Mouse (Mus musculus) CH12.LX (cell line): Measurements from ENCODE around the gene Acox2. TPM values are rescaled to one million over a fixed set of nuclear protein-coding genes. Genes with fewer than 3 reads are reported as not detected.

Experiments used
- DNase-seq: peaks from one replicate; pipeline ENCODE4 v3.0.0-alpha.2; 2013; ENCODE audit errors: extremely low read depth
- H3K27ac ChIP-seq: 2 replicates; pipeline ENCODE4 v1.5.1; 2012; ENCODE audit warnings: low read depth, mild to moderate bottlenecking, control low read depth, moderate library complexity; ENCODE audit not compliant: insufficient read depth
- H3K27me3 ChIP-seq: replicated peaks from 2 replicates; pipeline ENCODE3; 2012; ENCODE audit warnings: inconsistent platforms
- H3K36me3 ChIP-seq, 2 experiments: replicated peaks in 1 of 2; 2 replicates each; pipeline versions ENCODE3 to v1.6.1; 2012; ENCODE audit warnings: inconsistent platforms in 1 of 2, low read length in 1 of 2, mild to moderate bottlenecking in 1 of 2, mixed read lengths in 1 of 2, moderate library complexity in 1 of 2; ENCODE audit not compliant: control insufficient read depth in 1 of 2, insufficient read depth in 1 of 2
- H3K4me1 ChIP-seq, 2 experiments: 2 replicates each; pipeline ENCODE4 v1.6.1; 2012; ENCODE audit warnings: inconsistent platforms in 1 of 2, moderate library complexity in 1 of 2; ENCODE audit not compliant: insufficient read depth in 2 of 2, control insufficient read depth in 1 of 2
- H3K4me2 ChIP-seq: 2 replicates; pipeline ENCODE4 v1.6.1; 2012; ENCODE audit warnings: low read depth, mild to moderate bottlenecking, control low read depth; ENCODE audit not compliant: poor library complexity, insufficient read depth, severe bottlenecking
- H3K4me3 ChIP-seq, 3 experiments: fragments of 150-350 bp in 1 of 3; sonication (generic) in 1 of 3; replicated peaks in 1 of 3; 2 replicates each; pipeline versions ENCODE3 to v1.5.1; 2011 to 2012; ENCODE audit warnings: low read depth in 2 of 3, low read length in 2 of 3, mild to moderate bottlenecking in 2 of 3, moderate library complexity in 2 of 3, control low read depth in 1 of 3, improper control_type of control experiment in 1 of 3, inconsistent platforms in 1 of 3, mixed read lengths in 1 of 3; ENCODE audit not compliant: poor library complexity in 1 of 3
- H3K79me2 ChIP-seq: replicated peaks from 2 replicates; pipeline ENCODE4 v1.6.1; 2012; ENCODE audit warnings: mild to moderate bottlenecking, moderate library complexity; ENCODE audit not compliant: control insufficient read depth, poor library complexity, insufficient read depth, severe bottlenecking; ENCODE audit errors: extremely low read depth
- H3K9ac ChIP-seq: 2 replicates; pipeline ENCODE4 v1.6.1; 2012; ENCODE audit warnings: low read depth, mild to moderate bottlenecking, control low read depth, moderate library complexity; ENCODE audit not compliant: insufficient read depth
- H3K9me3 ChIP-seq: replicated peaks from 2 replicates; pipeline ENCODE3; 2012; ENCODE audit warnings: low read length, inconsistent platforms, mixed read lengths
- CHD1 ChIP-seq: IDR thresholded peaks from 2 replicates; pipeline ENCODE4 v1.6.1; 2012; ENCODE audit warnings: low read depth, low read length, improper control_type of control experiment, inconsistent platforms
- ELF1 ChIP-seq: IDR thresholded peaks from 2 replicates; pipeline ENCODE4 v1.6.1; 2014; ENCODE audit warnings: low read depth, mild to moderate bottlenecking, inconsistent platforms, low read length, improper control_type of control experiment
- GABPA ChIP-seq: IDR thresholded peaks from 2 replicates; pipeline ENCODE4 v1.6.1; 2012; ENCODE audit warnings: low read depth, low read length, improper control_type of control experiment, inconsistent platforms; ENCODE audit not compliant: insufficient replicate concordance
- HCFC1 ChIP-seq: IDR thresholded peaks from 2 replicates; pipeline ENCODE4 v1.6.1; 2012; ENCODE audit warnings: low read depth, mild to moderate bottlenecking, inconsistent platforms, low read length, improper control_type of control experiment
- IRF4 ChIP-seq: IDR thresholded peaks from 2 replicates; pipeline ENCODE4 v1.6.1; 2014; ENCODE audit warnings: low read depth, mild to moderate bottlenecking, inconsistent platforms, low read length, improper control_type of control experiment
- JUN ChIP-seq: IDR thresholded peaks from 2 replicates; pipeline ENCODE4 v1.6.1; 2011; ENCODE audit warnings: low read depth, mild to moderate bottlenecking, low read length, improper control_type of control experiment, moderate library complexity; ENCODE audit not compliant: insufficient read depth
- JUND ChIP-seq: conservative IDR thresholded peaks from 2 replicates; pipeline ENCODE4 v1.6.1; 2011; ENCODE audit warnings: low read depth, low read length, improper control_type of control experiment
- KAT2A ChIP-seq: IDR thresholded peaks from 2 replicates; pipeline ENCODE4 v1.6.1; 2012; ENCODE audit warnings: low read length, improper control_type of control experiment, inconsistent platforms; ENCODE audit not compliant: insufficient replicate concordance
- MAFK ChIP-seq: IDR thresholded peaks from 2 replicates; pipeline ENCODE4 v1.6.1; 2011; ENCODE audit warnings: low read length, improper control_type of control experiment; ENCODE audit not compliant: insufficient replicate concordance
- MAX ChIP-seq: IDR thresholded peaks from 2 replicates; pipeline ENCODE4 v1.6.1; 2011; ENCODE audit warnings: low read length, improper control_type of control experiment
- MEF2A ChIP-seq: IDR thresholded peaks from 2 replicates; pipeline ENCODE4 v1.6.1; 2014; ENCODE audit warnings: low read depth, mild to moderate bottlenecking, inconsistent platforms, low read length, improper control_type of control experiment, borderline replicate concordance
- MXI1 ChIP-seq: IDR thresholded peaks from 2 replicates; pipeline ENCODE4 v1.6.1; 2011; ENCODE audit warnings: mild to moderate bottlenecking, low read depth, low read length, improper control_type of control experiment
- MYC ChIP-seq: IDR thresholded peaks from 2 replicates; pipeline ENCODE4 v1.6.1; 2011; ENCODE audit warnings: low read depth, mild to moderate bottlenecking, improper control_type of control experiment, low read length
- NELFE ChIP-seq: IDR thresholded peaks from 2 replicates; pipeline ENCODE4 v1.6.1; 2011; ENCODE audit warnings: low read depth, low read length, improper control_type of control experiment
- NRF1 ChIP-seq: IDR thresholded peaks from 2 replicates; pipeline ENCODE4 v1.6.1; 2014; ENCODE audit warnings: low read depth, mild to moderate bottlenecking, inconsistent platforms, low read length, improper control_type of control experiment, moderate library complexity
- RAD21 ChIP-seq: IDR thresholded peaks from 2 replicates; pipeline ENCODE4 v1.6.1; 2011; ENCODE audit warnings: low read depth, mild to moderate bottlenecking, low read length, improper control_type of control experiment, moderate library complexity
- RCOR1 ChIP-seq: conservative IDR thresholded peaks from 2 replicates; pipeline ENCODE4 v1.6.1; 2012; ENCODE audit warnings: low read depth, mild to moderate bottlenecking, inconsistent platforms, low read length, improper control_type of control experiment
- SIN3A ChIP-seq: IDR thresholded peaks from 2 replicates; pipeline ENCODE4 v1.6.1; 2012; ENCODE audit warnings: low read length, improper control_type of control experiment, inconsistent platforms
- TCF12 ChIP-seq: IDR thresholded peaks from 2 replicates; pipeline ENCODE4 v1.6.1; 2014; ENCODE audit warnings: low read depth, mild to moderate bottlenecking, inconsistent platforms, low read length, improper control_type of control experiment
- USF2 ChIP-seq: conservative IDR thresholded peaks from 2 replicates; pipeline ENCODE4 v1.6.1; 2011; ENCODE audit warnings: low read depth, low read length, improper control_type of control experiment
- ZKSCAN1 ChIP-seq: IDR thresholded peaks from 2 replicates; pipeline ENCODE4 v1.6.1; 2012; ENCODE audit warnings: low read depth, inconsistent platforms, low read length, improper control_type of control experiment, borderline replicate concordance
- dilution Hi-C: fragments of 300-500 bp; cut with MboI; formaldehyde crosslinking; loops from 2 replicates; pipeline ENCODE4 v1.14.3; 2020; ENCODE audit warnings: low sequenced_read_pairs; ENCODE audit not compliant: extremely low pct_unique_long_range_greater_than_20kb, extremely low pct_ligation_motif_present
- in situ Hi-C: fragments of 300-500 bp; cut with MboI; formaldehyde crosslinking; loops from 3 replicates; pipeline ENCODE4 v1.14.3; 2019; ENCODE audit warnings: low sequenced_read_pairs, low pct_ligation_motif_present, low pct_unique_long_range_greater_than_20kb, mixed read lengths
- polyA plus RNA-seq: library from polyadenylated mRNA; unstranded; fragments of >175 nt; gene quantifications from 2 replicates; pipeline ENCODE4 v1.2.1, GENCODE M21; 2012; ENCODE audit warnings: low read depth; ENCODE audit not compliant: insufficient read length
- total RNA-seq, 2 experiments: library from RNA; depleted of rRNA; stranded (reverse); fragments of 300-350 nt in 1 of 2; fragments of >200 nt in 1 of 2; gene quantifications; 2 replicates each; pipeline ENCODE4 v1.2.3; 2012 to 2014

The Acox2 gene
- total and polyA plus RNA-seq, 3 experiments, result not detected

GRCm38 (mm10) chr14:8191331-8191965, 67.7 kb downstream of the Acox2 start:
- H3K79me2 ChIP-seq, result no peaks in the 10 kb centered on the region
- H3K9ac ChIP-seq, result no peak overlapping the region
- no peaks in the 10 kb centered on the region for H3K9me3 ChIP-seq
- TF ChIP-seq KAT2A (no peak), MYC (no peak), MEF2A (no peak), GABPA (no peak), MAFK (no peak), JUND (no peak), IRF4 (no peak), USF2 (no peak), MXI1 (no peak), ZKSCAN1 (no peak), TCF12 (no peak), RAD21 (no peak), CHD1 (no peak), HCFC1 (no peak), JUN (no peak), RCOR1 (no peak), NRF1 (no peak)
- DNase-seq, result no peak
- no peaks in the 10 kb centered on the region for H3K27me3 ChIP-seq
- H3K4me3 ChIP-seq, result no peak overlapping the region
- in situ Hi-C loops, result no loop called here
- peaks cover 3 to 6% of the 10 kb centered on the region in 2 experiments; a peak in 3 of 4 replicates for H3K4me1 ChIP-seq
- no peak overlapping the region for H3K4me2 ChIP-seq
- no peak overlapping the region for H3K27ac ChIP-seq
- dilution Hi-C loops, result no loop called here
- H3K36me3 ChIP-seq, result no peaks in the 10 kb centered on the region

GRCm38 (mm10) chr14:8190556-8190955, 68.6 kb downstream of the Acox2 start:
- no peaks in the 10 kb centered on the region for H3K79me2 ChIP-seq
- H3K4me3 ChIP-seq, result no peak overlapping the region
- in situ Hi-C loops (no loop called here), dilution Hi-C loops (no loop called here)
- no peak overlapping the region for H3K9ac ChIP-seq
- H3K27ac ChIP-seq, result no peak overlapping the region
- H3K4me1 ChIP-seq, result peaks cover 0 to 4% of the 10 kb centered on the region in 2 experiments; a peak in 1 of 4 replicates
- no peaks in the 10 kb centered on the region for H3K36me3 ChIP-seq
- TF ChIP-seq SIN3A (no peak), IRF4 (no peak), MAX (no peak), USF2 (no peak), NELFE (no peak), HCFC1 (no peak), MAFK (no peak), ELF1 (no peak), CHD1 (no peak)
- TF ChIP-seq, all 38 proteins: peak for 0
- Histone ChIP-seq H3K9me3 (peaks cover under 1% of the 10 kb centered on the region), H3K4me2 (no peak overlapping the region), H3K27me3 (peaks cover 1% of the 10 kb centered on the region)
- no peak for DNase-seq
